Mouse (Mus musculus) forebrain, embryonic 15.5 days (tissue): Measurements from ENCODE around the gene Papss2. TPM values are rescaled to one million over a fixed set of nuclear protein-coding genes. Genes with fewer than 3 reads are reported as not detected.
"Not testable (repeated sequence)": the region's sequence is repeated elsewhere in the genome, so short reads cannot be mapped to it uniquely, and the experiment has no call there.

Experiments used
- ATAC-seq: fragments of 200-750 bp; cut with Nextera tagmentation; replicated peaks from 2 replicates; pipeline ENCODE4 v1.8.0; 2017; ENCODE audit warnings: mild to moderate bottlenecking, moderate TSS enrichment, moderate library complexity
- H3K27ac ChIP-seq: fragments of 300-500 bp; sonication (generic); replicated peaks from 2 replicates; pipeline ENCODE4 v1.5.1; 2015; ENCODE audit warnings: mild to moderate bottlenecking, inconsistent platforms
- H3K27me3 ChIP-seq: fragments of 300-500 bp; sonication (generic); 2 replicates; pipeline ENCODE4 v1.6.1; 2015; ENCODE audit warnings: inconsistent platforms
- H3K36me3 ChIP-seq: fragments of 300-500 bp; sonication (generic); 2 replicates; pipeline ENCODE4 v1.6.1; 2015; ENCODE audit warnings: mild to moderate bottlenecking, inconsistent platforms
- H3K4me1 ChIP-seq: fragments of 300-500 bp; sonication (generic); 2 replicates; pipeline ENCODE4 v1.6.1; 2015; ENCODE audit warnings: inconsistent platforms
- H3K4me2 ChIP-seq: fragments of 300-500 bp; sonication (generic); replicated peaks from 2 replicates; pipeline ENCODE4 v1.6.1; 2015; ENCODE audit warnings: mild to moderate bottlenecking, inconsistent platforms
- H3K4me3 ChIP-seq: fragments of 300-500 bp; sonication (generic); 2 replicates; pipeline ENCODE4 v1.5.1; 2015; ENCODE audit warnings: mild to moderate bottlenecking, inconsistent platforms
- H3K9ac ChIP-seq: fragments of 300-500 bp; sonication (generic); replicated peaks from 2 replicates; pipeline ENCODE4 v1.6.1; 2015; ENCODE audit warnings: mild to moderate bottlenecking, inconsistent platforms
- H3K9me3 ChIP-seq: fragments of 300-500 bp; sonication (generic); 2 replicates; pipeline ENCODE4 v1.6.1; 2016; ENCODE audit warnings: inconsistent platforms
- WGBS: fragments of 180-500 bp; shearing (Covaris S2); methylation state at CpG from one replicate; pipeline ENCODE4 v1.1.7; 2015; ENCODE audit warnings: mixed read lengths; 5-methylcytosine and 5-hydroxymethylcytosine counted together
- polyA plus RNA-seq: library from polyadenylated mRNA; unstranded; fragments of >200 nt; fragmentation: Nextera tagmentation; extraction: Ambion mirVana; gene quantifications from 2 replicates; pipeline ENCODE4 v1.2.1, GENCODE M21; 2015

Gene Papss2
- polyA plus RNA-seq, 1 experiment from 2014 or later: 0.74 TPM

- not testable (repeated sequence) for H3K9ac ChIP-seq, H3K4me2 ChIP-seq, H3K27ac ChIP-seq, H3K27me3 ChIP-seq, ATAC-seq, H3K4me1 ChIP-seq, H3K9me3 ChIP-seq, H3K4me3 ChIP-seq
- WGBS: 87% methylated on average over 3 of the region's 3 CpGs
- H3K36me3 ChIP-seq: peaks cover 42% of the 10 kb centered on the region
These were observed 92.6 kb downstream of the Papss2 start for GRCm38 (mm10) chr19:32688227-32688626.

GRCm38 (mm10) chr19:32689724-32690123, 94.1 kb downstream of the Papss2 start:
- Histone ChIP-seq H3K9ac (no peak overlapping the region), H3K27me3 (no peaks in the 10 kb centered on the region), H3K36me3 (peaks cover 50% of the 10 kb centered on the region), H3K4me1 (no peaks in the 10 kb centered on the region), H3K4me3 (no peak overlapping the region), H3K27ac (no peak overlapping the region), H3K4me2 (no peak overlapping the region), H3K9me3 (no peaks in the 10 kb centered on the region)
- no peak for ATAC-seq
- WGBS: 69% methylated on average over 6 of the region's 6 CpGs

GRCm38 (mm10) chr19:32696674-32697073, 101.1 kb downstream of the Papss2 start:
- 94% methylated on average over 2 of the region's 2 CpGs for WGBS
- peaks cover 81% of the 10 kb centered on the region for H3K36me3 ChIP-seq

GRCm38 (mm10) chr19:32702191-32702590, 106.6 kb downstream of the Papss2 start:
- ATAC-seq: no peak
- no peaks in the 10 kb centered on the region for H3K27me3 ChIP-seq
- H3K9ac ChIP-seq: no peak overlapping the region
- 90% methylated on average over 3 of the region's 3 CpGs for WGBS
- H3K4me1 ChIP-seq: no peaks in the 10 kb centered on the region
- no peak overlapping the region for H3K27ac ChIP-seq
- H3K4me2 ChIP-seq: no peak overlapping the region
- peaks cover 73% of the 10 kb centered on the region for H3K36me3 ChIP-seq
- no peaks in the 10 kb centered on the region for H3K9me3 ChIP-seq
- no peak overlapping the region for H3K4me3 ChIP-seq

More at GRCm38 (mm10) chr19:32696674-32697073, 101.1 kb downstream of the Papss2 start:
- Histone ChIP-seq H3K27me3 (no peaks in the 10 kb centered on the region), H3K4me1 (no peaks in the 10 kb centered on the region), H3K27ac (no peak overlapping the region), H3K4me2 (no peak overlapping the region), H3K4me3 (no peak overlapping the region), H3K9ac (no peak overlapping the region), H3K9me3 (no peaks in the 10 kb centered on the region)
- ATAC-seq: no peak

GRCm38 (mm10) chr19:32708996-32709395, 113.4 kb downstream of the Papss2 start:
- Histone ChIP-seq H3K4me1 (peaks cover 26% of the 10 kb centered on the region), H3K9me3 (no peaks in the 10 kb centered on the region), H3K9ac (no peak overlapping the region), H3K36me3 (peaks cover 22% of the 10 kb centered on the region), H3K4me2 (no peak overlapping the region), H3K27me3 (no peaks in the 10 kb centered on the region), H3K27ac (no peak overlapping the region), H3K4me3 (no peak overlapping the region)
- no peak for ATAC-seq
- 93% methylated on average over 5 of the region's 5 CpGs for WGBS

GRCm38 (mm10) chr19:32710288-32710687, 114.7 kb downstream of the Papss2 start:
- Histone ChIP-seq H3K36me3 (peaks cover 11% of the 10 kb centered on the region), H3K4me1 (peaks cover 26% of the 10 kb centered on the region), H3K4me2 (no peak overlapping the region), H3K27ac (no peak overlapping the region), H3K9ac (no peak overlapping the region), H3K4me3 (no peak overlapping the region), H3K27me3 (no peaks in the 10 kb centered on the region), H3K9me3 (no peaks in the 10 kb centered on the region)
- no peak for ATAC-seq
- WGBS: 65% methylated on average over 3 of the region's 3 CpGs

- peak overlapping the region; percentile 79 for H3K4me2 ChIP-seq
- peak overlapping the region; percentile 82 for H3K9ac ChIP-seq
- ATAC-seq: peak; percentile 98
- H3K27ac ChIP-seq: peak overlapping the region; percentile 87
- H3K4me3 ChIP-seq: peak overlapping the region; percentile 71
- peaks cover 26% of the 10 kb centered on the region for H3K4me1 ChIP-seq
- WGBS: under 1% methylated on average over 62 of the region's 63 CpGs
- H3K9me3 ChIP-seq: no peaks in the 10 kb centered on the region
- H3K36me3 ChIP-seq: no peaks in the 10 kb centered on the region
- H3K27me3 ChIP-seq: no peaks in the 10 kb centered on the region
These were observed 116.4 kb downstream of the Papss2 start for GRCm38 (mm10) chr19:32711761-32712541.

- Histone ChIP-seq H3K9ac (peak overlapping the region; percentile 82), H3K27ac (peak overlapping the region; percentile 87), H3K36me3 (no peaks in the 10 kb centered on the region), H3K27me3 (no peaks in the 10 kb centered on the region), H3K4me2 (peak overlapping the region; percentile 79), H3K4me1 (peaks cover 26% of the 10 kb centered on the region), H3K9me3 (no peaks in the 10 kb centered on the region), H3K4me3 (peak overlapping the region; percentile 71)
- 0% methylated on average over 11 of the region's 11 CpGs for WGBS
- peak; percentile 90 for ATAC-seq
These were observed 117.0 kb downstream of the Papss2 start for GRCm38 (mm10) chr19:32712588-32713042.

GRCm38 (mm10) chr19:32713471-32713870, 117.9 kb downstream of the Papss2 start:
- no peak for ATAC-seq
- Histone ChIP-seq H3K36me3 (no peaks in the 10 kb centered on the region), H3K9me3 (no peaks in the 10 kb centered on the region), H3K27me3 (no peaks in the 10 kb centered on the region), H3K4me1 (peaks cover 26% of the 10 kb centered on the region), H3K4me3 (no peak overlapping the region), H3K4me2 (no peak overlapping the region), H3K27ac (no peak overlapping the region), H3K9ac (no peak overlapping the region)
- WGBS: 75% methylated on average over 3 of the region's 3 CpGs

- Histone ChIP-seq H3K36me3 (no peaks in the 10 kb centered on the region), H3K4me3 (no peak overlapping the region), H3K4me2 (no peak overlapping the region), H3K4me1 (peaks cover 20% of the 10 kb centered on the region), H3K9me3 (no peaks in the 10 kb centered on the region), H3K9ac (no peak overlapping the region), H3K27me3 (no peaks in the 10 kb centered on the region), H3K27ac (no peak overlapping the region)
- no peak for ATAC-seq
- 0% methylated on average over 3 of the region's 3 CpGs for WGBS
These were observed 119.6 kb downstream of the Papss2 start for GRCm38 (mm10) chr19:32715201-32715600.

- no peaks in the 10 kb centered on the region for H3K9me3 ChIP-seq
- no peak for ATAC-seq
- no peak overlapping the region for H3K4me2 ChIP-seq
- H3K4me3 ChIP-seq: no peak overlapping the region
- no peaks in the 10 kb centered on the region for H3K27me3 ChIP-seq
- no peaks in the 10 kb centered on the region for H3K36me3 ChIP-seq
- no peak overlapping the region for H3K9ac ChIP-seq
- no peak overlapping the region for H3K27ac ChIP-seq
- H3K4me1 ChIP-seq: peaks cover 15% of the 10 kb centered on the region
These were observed 120.1 kb downstream of the Papss2 start for GRCm38 (mm10) chr19:32715681-32716080.
